Mouse (Mus musculus) heart, postnatal 0 days (tissue): ENCODE measurements at regions not wholly inside any gene's neighbourhood (a gene's known extent, or its start where the extent isn't known, plus 50 kb on each side); places are given as distances from the start of the nearest gene placed in this dataset.

ENCODE experiments used
- ATAC-seq: fragments of 200-750 bp; cut with Nextera tagmentation; 2 replicates; pipeline ENCODE4 v1.8.0; 2017; ENCODE audit warnings: low read depth, moderate number of reproducible peaks, moderate library complexity; ENCODE audit not compliant: insufficient read depth
- DNase-seq: peaks from one replicate; pipeline ENCODE4 v3.0.0-alpha.2; 2016; ENCODE audit warnings: low spot score
- H3K27ac ChIP-seq: fragments of 300-500 bp; sonication (generic); 2 replicates; pipeline ENCODE4 v1.5.1; 2014; ENCODE audit warnings: low read depth, mild to moderate bottlenecking
- H3K27me3 ChIP-seq: fragments of 300-500 bp; sonication (generic); 2 replicates; pipeline ENCODE4 v1.6.1; 2014; ENCODE audit warnings: low read length, mixed read lengths; ENCODE audit not compliant: control insufficient read depth, insufficient read depth
- H3K36me3 ChIP-seq: fragments of 300-500 bp; sonication (generic); replicated peaks from 2 replicates; pipeline ENCODE4 v1.6.1; 2014; ENCODE audit warnings: low read length, mixed read lengths; ENCODE audit not compliant: control insufficient read depth, insufficient read depth
- H3K4me1 ChIP-seq: fragments of 300-500 bp; sonication (generic); 2 replicates; pipeline ENCODE4 v1.6.1; 2014; ENCODE audit warnings: antibody characterized with exemption; ENCODE audit not compliant: control insufficient read depth, insufficient read depth
- H3K4me2 ChIP-seq: fragments of 300-500 bp; sonication (generic); 2 replicates; pipeline ENCODE4 v1.6.1; 2014; ENCODE audit warnings: low read depth, mild to moderate bottlenecking, low read length, moderate library complexity
- H3K4me3 ChIP-seq: fragments of 300-500 bp; sonication (generic); 2 replicates; pipeline ENCODE4 v1.5.1; 2014; ENCODE audit warnings: low read depth, low read length
- H3K9ac ChIP-seq: fragments of 300-500 bp; sonication (generic); replicated peaks from 2 replicates; pipeline ENCODE4 v1.6.1; 2014; ENCODE audit warnings: low read depth, low read length, mixed read lengths
- H3K9me3 ChIP-seq: fragments of 300-500 bp; sonication (generic); replicated peaks from 2 replicates; pipeline ENCODE4 v1.6.1; 2016; ENCODE audit warnings: low read length; ENCODE audit not compliant: control insufficient read depth
- CTCF ChIP-seq: IDR thresholded peaks from 2 replicates; pipeline ENCODE4 v1.5.1; 2016; ENCODE audit warnings: antibody characterized with exemption, control low read depth, low read depth
- EP300 ChIP-seq: IDR thresholded peaks from 2 replicates; pipeline ENCODE4 v1.6.1; 2016; ENCODE audit warnings: antibody characterized with exemption, low read depth
- WGBS: fragments of 180-500 bp; shearing (Covaris S2); extraction: QIAGEN DNeasy Blood & Tissue Kit; methylation state at CpG from one replicate; pipeline ENCODE4 v1.1.7; 2014; 5-methylcytosine and 5-hydroxymethylcytosine counted together

DNA sequence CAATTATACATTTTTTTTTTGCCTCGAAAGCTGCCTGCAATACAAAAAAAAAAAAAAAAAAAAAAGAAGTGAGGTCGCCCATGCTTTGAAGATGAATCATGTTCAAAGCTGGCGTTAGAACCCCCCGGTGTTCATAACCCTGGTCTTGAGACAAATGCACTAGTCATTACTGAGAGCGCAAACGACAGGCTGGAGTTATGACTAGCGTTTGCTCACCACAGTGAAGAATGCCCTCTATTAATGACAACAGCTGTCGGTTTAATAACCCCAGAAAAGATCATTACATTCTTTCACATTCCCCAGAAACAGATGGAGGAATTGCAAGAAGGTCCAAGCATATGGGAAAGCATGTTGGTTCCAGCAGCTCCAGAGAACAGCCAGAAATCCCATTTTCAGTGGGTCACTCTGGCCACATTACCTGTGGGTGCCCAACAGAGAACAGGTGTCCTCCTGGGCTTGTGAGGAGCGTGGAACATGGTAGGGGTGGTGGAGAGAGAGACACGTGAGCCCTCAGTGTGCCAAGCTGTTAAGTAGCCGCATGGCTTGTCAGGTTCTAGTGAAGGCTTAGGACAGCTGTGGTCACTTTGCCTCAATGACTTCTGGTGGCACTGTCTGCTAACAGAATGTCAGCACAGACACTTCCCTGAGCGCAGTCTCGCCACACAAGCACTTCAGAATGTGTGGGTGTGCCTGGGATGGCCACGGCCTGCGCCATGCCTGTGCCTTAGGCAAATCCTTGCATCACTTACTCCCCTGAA is 60.4 kb downstream of the Aipl1 start:
- DNase-seq = no peak
- H3K27ac ChIP-seq = no peak overlapping the region
- ATAC-seq = no peak

DNA sequence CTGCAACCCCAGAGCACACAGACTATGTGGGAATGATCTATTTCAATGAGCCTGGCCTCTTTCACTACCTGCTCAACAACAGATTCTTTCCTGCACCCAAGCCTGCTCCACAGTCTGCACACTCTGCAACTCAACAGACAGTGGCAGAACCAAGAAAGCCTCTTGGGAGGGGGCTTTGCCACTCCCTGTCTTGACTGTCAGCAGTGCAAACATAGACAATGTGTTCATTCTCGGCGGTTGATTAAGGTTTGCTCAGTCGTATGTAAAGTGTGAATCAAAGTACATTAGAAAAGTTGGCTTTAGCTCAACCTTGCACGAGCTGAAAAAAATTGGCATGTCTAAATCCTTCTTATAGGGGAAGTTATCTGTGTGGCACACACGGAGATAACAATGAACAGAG is 66.0 kb downstream of the Aipl1 start:
- Histone ChIP-seq H3K9me3 (no peaks in the 10 kb centered on the region), H3K9ac (no peak overlapping the region), H3K36me3 (no peaks in the 10 kb centered on the region), H3K27me3 (no peaks in the 10 kb centered on the region; the same call in 1 of the 2 replicates), H3K4me2 (no peak overlapping the region), H3K4me1 (no peaks in the 10 kb centered on the region), H3K27ac (no peak overlapping the region), H3K4me3 (no peak overlapping the region)
- 70% methylated on average over 5 of the region's 5 CpGs for WGBS
- DNase-seq = no peak
- TF ChIP-seq EP300 (no peak), CTCF (no peak)
- no peak for ATAC-seq

More for the DNA sequence above, 60.4 kb downstream of the Aipl1 start:
- no peak for TF ChIP-seq EP300
- no peak for TF ChIP-seq CTCF
- Histone ChIP-seq H3K4me1 (no peaks in the 10 kb centered on the region), H3K36me3 (no peaks in the 10 kb centered on the region), H3K4me3 (no peak overlapping the region), H3K27me3 (no peaks in the 10 kb centered on the region; the same call in 1 of the 2 replicates), H3K9me3 (no peaks in the 10 kb centered on the region), H3K4me2 (no peak overlapping the region), H3K9ac (no peak overlapping the region)
- WGBS = 68% methylated on average over 15 of the region's 15 CpGs

DNA sequence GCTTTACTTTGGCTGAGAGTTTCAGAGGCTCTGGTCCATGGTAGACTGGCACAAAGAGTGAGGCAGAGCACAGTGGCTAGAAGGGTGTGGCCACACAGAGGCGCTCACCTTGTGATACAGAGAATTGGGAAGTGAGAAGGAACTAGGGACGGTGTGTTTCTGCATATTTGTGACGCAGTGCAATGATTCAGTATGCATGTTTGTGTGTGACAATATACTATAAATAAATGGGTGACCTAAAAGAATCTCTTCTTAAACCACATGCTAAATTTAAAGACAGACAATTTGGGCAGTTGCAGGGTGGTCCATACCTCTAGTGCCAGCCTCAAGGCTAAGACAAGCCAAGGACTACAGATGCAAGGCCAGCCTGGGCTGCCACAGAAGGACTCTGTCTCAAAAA is 75.0 kb downstream of the Aipl1 start:
- 69% methylated on average over 3 of the region's 3 CpGs for WGBS
- no peak overlapping the region for H3K27ac ChIP-seq
- no peak overlapping the region for H3K4me3 ChIP-seq
- H3K4me1 ChIP-seq = no peaks in the 10 kb centered on the region
- no peaks in the 10 kb centered on the region for H3K9me3 ChIP-seq
- TF ChIP-seq CTCF (no peak), EP300 (no peak)
- no peak for ATAC-seq
- H3K4me2 ChIP-seq = no peak overlapping the region
- no peak overlapping the region for H3K9ac ChIP-seq
- H3K27me3 ChIP-seq = no peaks in the 10 kb centered on the region
- no peaks in the 10 kb centered on the region for H3K36me3 ChIP-seq
- DNase-seq = no peak

GRCm38 (mm10) chr11:71952533-71952932 is 84.8 kb downstream of the Aipl1 start:
- Histone ChIP-seq H3K4me2 (no peak overlapping the region), H3K4me1 (no peaks in the 10 kb centered on the region), H3K9me3 (no peaks in the 10 kb centered on the region), H3K27me3 (no peaks in the 10 kb centered on the region), H3K9ac (no peak overlapping the region), H3K4me3 (no peak overlapping the region), H3K27ac (no peak overlapping the region), H3K36me3 (no peaks in the 10 kb centered on the region)
- DNase-seq = no peak
- no peak for ATAC-seq
- 80% methylated on average over 2 of the region's 2 CpGs for WGBS
- TF ChIP-seq EP300 = no peak
- no peak for TF ChIP-seq CTCF

GRCm38 (mm10) chr11:71947161-71947560 is 90.1 kb downstream of the Aipl1 start:
- TF ChIP-seq CTCF (no peak), EP300 (no peak)
- Histone ChIP-seq H3K27me3 (no peaks in the 10 kb centered on the region), H3K27ac (no peak overlapping the region), H3K4me2 (no peak overlapping the region), H3K4me3 (no peak overlapping the region), H3K9ac (no peak overlapping the region), H3K4me1 (no peaks in the 10 kb centered on the region), H3K36me3 (no peaks in the 10 kb centered on the region), H3K9me3 (no peaks in the 10 kb centered on the region)
- 79% methylated on average over 5 of the region's 5 CpGs for WGBS
- ATAC-seq = no peak
- no peak for DNase-seq

DNA sequence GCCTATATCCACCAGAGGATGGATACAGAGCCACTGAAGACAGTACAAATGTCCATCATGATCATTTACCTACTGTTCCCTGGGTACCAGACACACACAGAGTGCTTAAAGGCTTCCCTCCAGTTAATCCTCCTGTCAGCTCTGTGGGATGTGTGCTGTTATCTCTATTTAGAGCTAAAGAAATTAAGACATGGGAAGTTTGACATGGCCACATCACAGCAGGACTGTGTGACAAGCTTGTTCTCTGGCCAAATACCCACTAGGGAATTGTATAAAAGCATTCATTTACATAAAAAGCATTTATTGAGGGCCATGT is 92.3 kb downstream of the Aipl1 start:
- Histone ChIP-seq H3K36me3 (no peaks in the 10 kb centered on the region), H3K9ac (no peak overlapping the region), H3K4me1 (no peaks in the 10 kb centered on the region), H3K4me3 (no peak overlapping the region), H3K27ac (no peak overlapping the region), H3K4me2 (no peak overlapping the region), H3K9me3 (no peaks in the 10 kb centered on the region), H3K27me3 (no peaks in the 10 kb centered on the region)
- ATAC-seq (no peak), DNase-seq (no peak)
- TF ChIP-seq EP300 (no peak), CTCF (no peak)
